Mouse (Mus musculus): Measurements from ENCODE around the gene Men1.

Gene Men1

DNA sequence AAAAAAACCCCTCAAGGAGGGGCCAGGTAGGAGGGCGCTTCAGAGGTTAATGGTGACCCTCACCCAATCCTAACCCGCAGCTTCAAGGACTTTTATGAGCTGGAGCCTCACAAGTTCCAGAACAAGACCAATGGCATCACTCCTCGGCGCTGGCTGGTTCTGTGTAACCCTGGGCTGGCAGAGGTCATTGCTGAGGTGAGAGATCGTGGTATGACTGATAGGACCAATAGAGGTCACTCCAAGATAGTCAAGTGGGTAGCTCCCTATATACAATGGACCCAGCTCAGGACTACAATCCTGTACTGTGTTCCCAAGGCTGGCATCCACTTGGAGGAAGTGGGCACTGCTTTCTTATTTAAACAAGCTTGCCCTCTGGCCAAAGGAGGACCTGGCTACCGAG, 55.5 kb downstream of the Men1 start:
- DNase-seq (ENCODE audit: low read depth, low spot score): no peak
